Mouse (Mus musculus) bone marrow, adult 2 months (tissue): ENCODE measurements around the gene Arhgef28.

Experiments
- CTCF ChIP-seq: fragments of 200-500 bp; IDR thresholded peaks from 2 replicates; pipeline ENCODE4 v1.5.1; 2011; ENCODE audit warnings: low read length, control low read depth; ENCODE audit not compliant: control insufficient read depth, insufficient read depth
- POLR2A ChIP-seq: fragments of 200-500 bp; IDR thresholded peaks from 2 replicates; pipeline ENCODE4 v1.6.1; 2011; ENCODE audit warnings: low read depth, mild to moderate bottlenecking, control low read depth, low read length, borderline replicate concordance; ENCODE audit not compliant: control insufficient read depth

DNA sequence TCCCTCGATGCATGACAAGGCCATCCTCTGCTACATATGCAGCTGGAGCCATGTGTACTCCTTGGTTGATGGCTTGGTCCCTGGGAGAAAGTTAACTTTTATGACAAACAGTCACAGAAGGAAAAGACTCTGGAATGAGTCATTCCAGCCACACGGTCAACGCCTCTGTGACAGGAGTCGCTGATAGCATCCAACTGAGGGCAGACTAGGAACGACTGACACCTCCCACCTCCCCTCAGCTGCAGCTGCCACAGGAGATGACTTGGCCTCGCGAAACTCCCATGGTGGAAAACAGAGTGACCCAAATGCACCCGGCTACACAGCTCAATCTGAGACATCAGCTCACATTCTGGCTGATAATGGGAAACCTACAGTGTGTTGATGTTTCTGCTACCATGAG is 215.3 kb downstream of the Arhgef28 start:
- TF ChIP-seq CTCF = no peak
- no peak for TF ChIP-seq POLR2A
